Mouse (Mus musculus): ENCODE results near the gene Plxdc2.
A peak's percentile ranks its signal among the peaks of the same experiment; 100 is the strongest.

The Plxdc2 gene

DNA sequence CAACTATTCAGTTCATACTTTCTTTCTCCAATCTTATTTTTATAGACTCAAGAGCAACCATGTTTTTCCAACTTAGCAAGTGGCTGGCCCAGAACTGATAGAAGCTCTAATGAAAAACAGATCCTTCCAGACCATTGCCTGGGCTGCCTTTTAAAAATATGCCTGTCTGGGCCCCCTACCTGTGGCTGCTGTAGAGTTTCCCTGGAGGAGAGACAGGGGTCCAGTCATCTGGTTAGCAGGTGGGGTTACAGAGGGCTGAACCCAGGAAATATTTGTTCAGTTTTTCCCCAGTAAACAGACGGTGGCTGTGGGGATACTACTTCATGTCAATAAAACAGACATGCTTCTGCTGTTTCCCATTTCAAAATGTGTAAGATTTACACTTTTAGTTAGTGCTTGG lies 222.0 kb downstream of the Plxdc2 start:
- DNase-seq, result no peak

DNA sequence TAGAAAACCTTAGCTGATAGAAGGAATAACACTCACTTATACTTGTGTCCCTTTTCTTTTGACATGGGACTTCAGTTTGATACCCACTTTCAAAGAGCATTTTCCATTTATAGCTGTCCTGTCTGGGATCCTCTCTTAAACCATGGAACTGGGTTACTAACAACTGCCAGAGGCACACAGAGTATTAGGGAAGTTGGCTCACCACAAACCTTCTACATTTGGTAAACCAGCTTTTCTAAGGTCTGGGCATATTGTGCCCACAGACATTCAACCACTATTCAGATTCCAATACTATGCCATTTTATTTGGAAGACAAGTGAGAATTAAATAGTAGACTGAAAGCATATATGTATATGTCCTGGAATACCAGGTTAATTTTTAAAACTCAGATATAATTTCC lies 232.4 kb downstream of the Plxdc2 start:
- DNase-seq, result no peak

DNA sequence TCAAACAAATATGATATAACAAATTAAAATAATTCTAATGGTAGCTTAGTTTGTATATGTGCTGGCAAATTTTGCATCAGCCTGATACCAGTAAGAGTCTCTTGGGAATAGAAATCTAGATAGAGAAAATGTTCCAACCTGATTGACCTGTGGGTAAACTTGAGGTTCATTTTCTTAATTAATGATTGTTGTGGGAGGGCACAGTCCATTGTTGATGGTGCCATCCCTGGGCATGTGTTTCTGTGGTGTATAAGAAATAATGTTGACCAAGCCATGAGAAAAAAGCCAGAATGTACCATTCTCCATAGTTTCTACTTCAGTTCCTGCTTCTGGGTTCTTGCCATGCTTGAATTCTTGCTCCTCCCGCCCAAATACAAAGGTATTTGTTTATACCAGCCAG lies 239.3 kb downstream of the Plxdc2 start:
- no peak for DNase-seq

DNA sequence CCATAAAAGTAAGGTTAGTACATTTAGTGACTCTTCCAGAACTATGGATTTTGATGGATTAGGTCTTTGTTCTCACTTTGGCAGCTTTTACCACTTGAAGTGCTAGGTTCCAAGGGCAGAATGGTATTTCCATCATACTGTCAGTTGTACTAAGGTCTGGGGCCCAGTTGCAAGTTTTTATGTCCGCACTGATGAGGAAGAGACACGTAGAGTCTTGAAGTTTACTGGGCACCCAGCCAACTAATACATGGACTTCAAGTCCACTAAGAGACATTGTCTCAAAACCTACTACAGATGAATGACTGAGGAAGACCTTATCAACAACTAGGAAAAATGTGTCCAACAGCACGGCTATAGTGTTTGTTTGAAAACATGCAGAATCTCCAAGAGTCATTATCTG lies 242.1 kb downstream of the Plxdc2 start:
- no peak for DNase-seq

DNA sequence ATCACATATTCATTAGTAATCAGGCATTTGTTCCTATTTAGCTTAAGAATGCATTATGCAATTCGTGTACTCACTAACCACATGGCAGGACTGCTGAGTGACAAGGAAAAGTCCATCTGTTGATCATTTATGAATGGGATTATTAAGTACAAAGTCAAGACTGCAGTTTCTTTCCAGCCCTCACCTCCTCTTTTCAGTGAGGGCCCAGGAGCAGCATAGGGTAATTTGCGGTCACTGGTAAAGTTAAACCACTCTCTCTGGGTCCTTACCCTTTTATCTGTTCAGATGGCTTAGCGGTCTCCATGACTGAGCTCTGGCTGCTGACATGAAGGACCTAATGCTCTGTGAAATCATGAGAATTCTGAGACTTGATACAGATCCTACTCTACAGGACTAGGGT lies 248.2 kb downstream of the Plxdc2 start:
- DNase-seq, result no peak

DNA sequence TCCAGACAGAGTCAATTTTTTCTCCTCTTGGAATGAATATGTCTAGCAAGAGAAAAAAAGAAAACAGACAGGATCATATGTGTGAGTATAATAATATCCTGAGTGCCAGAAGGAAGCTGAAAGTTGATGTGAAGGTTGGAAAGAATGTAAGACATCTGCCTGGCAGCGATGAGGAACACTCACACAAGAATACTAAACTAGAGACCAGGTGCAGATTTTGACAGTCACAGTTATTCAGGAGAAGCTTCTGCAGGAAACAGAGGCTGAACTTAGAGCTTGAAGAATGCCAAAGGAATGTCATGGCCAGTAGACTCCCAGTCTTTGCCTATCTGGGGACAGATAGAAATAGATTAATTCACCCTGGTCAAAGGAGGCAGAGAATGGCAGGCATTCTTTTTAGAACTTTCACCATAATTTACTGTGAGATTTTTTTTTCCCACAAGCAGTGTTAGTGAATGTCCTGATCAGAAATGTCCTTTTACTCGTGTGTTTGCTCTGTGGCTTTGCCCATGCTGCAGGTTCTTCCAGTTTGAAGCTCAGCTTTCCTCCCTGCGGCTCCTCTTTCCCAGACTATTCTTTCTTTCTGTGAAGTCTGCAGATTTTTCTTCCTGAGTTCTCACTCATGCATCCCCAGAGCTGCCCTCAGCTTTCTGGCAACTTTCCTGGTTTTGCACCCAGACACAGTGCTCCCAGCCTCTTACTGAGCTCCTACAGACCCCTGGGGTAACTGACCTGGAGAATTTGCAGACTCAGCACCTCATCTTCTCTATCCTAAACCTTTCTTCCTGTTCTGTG lies 251.9 kb downstream of the Plxdc2 start:
- DNase-seq, result no peak

DNA sequence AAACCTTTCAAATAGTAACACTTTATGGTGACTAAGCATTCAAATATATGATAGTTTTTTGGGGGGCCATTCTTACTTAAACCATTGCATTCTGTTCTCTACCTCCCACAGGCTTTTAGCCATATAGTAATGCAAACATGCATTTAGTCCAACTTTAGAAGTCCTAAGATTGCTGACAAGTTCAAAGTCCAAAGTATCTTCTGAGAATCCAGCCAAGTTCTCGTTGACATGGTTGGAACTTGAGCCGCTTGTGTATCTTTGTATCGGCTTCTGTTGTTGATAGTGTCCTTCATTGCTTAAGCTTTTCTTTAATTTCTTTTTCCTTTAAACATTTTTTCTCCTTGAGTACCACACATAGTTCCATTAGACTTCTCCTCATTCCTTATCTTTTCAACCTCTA lies 286.0 kb downstream of the Plxdc2 start:
- DNase-seq, result no peak

DNA sequence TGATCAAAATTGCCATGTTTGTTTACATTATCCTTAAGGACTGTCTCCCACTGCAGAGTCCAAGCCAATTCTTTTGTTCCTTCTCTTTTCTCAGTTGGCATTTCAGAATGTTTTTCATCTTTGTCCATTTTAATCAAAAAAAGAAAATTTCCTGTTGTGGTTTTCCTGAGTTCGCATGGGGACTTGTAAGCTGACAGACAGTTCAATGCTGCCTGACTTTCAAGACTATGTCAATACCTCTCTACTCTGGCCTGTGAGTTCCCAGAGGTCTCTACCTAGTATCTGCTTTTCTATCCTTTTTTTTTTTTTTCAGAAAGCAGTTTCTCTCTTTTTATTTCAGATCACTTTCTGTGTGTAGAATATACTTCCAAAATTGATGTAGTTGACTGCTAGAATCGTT lies 295.6 kb downstream of the Plxdc2 start:
- DNase-seq, result no peak

DNA sequence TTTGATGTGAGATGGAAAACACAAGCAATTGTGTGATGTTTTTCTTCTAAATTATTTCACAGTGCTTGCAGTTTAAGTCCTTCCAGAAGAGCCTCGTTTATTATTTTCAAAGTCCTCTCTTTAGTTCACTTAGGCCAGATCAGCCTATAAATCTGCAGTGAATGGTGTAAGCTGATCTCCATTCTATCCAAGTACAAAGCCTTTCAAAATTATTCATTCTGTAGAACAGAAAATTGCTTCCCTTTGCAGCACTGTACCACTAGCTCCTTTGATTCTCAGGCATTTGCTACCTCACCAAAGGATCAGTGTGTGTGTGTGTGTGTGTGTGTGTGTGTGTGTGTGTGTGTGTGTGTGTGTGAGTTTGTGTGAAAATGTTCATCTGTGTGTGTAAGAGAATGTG lies 308.4 kb downstream of the Plxdc2 start:
- no peak for DNase-seq

DNA sequence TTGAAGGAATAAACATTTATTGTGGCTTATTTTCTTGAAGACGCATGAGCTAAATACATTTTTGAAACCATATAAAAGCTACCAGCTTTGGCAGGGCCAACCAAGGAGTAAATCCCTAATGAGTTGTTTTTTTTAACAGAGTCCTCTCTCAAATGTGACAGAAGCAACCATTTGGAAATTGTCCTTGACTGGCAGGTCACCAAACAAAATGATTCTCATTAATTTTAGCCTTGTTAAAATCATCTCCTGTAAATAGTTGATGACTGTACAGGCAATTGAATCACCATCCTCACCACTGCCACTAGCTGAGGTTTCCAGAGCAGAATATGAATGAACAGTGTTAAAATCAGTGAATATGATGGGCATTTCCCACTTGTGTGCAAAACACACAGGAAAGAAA lies 312.3 kb downstream of the Plxdc2 start:
- no peak for DNase-seq

DNA sequence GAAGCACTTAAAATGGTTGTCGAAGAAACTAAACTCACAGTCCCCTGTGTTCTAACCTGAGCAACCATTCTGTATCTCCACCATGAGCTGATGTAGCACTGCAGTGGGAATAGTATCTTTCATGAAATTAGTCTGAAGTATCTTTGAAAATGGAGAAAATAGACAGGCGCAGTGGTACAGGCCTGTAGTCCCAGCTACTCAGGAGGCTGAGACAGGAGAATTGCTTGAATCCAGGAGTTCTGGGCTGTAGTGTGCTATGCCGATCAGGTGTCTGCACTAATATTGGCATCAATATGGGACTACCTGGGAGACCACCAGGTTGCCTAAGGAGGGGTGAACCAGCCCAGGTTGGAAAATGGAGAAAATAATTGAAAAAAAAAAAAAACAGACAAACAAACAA lies 326.8 kb downstream of the Plxdc2 start:
- no peak for DNase-seq

DNA sequence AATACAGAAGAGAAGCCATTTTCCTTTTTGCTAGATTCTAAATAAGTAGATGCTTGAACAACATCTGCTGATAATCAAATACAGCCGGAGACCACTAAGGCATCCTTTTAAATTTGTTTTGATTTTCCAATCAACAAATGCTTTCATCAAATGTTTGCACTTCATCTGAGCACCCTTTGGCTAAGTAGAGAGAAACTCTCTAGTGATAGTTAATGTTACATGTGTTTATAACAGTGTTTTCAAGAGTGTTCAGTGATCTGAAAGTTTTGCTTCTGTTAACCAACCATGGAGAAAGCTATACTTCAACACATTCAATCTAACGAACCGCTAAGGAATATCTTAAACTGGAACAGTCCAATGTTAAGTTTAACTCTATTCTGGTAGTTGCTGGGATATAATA lies 327.6 kb downstream of the Plxdc2 start:
- no peak for DNase-seq

DNA sequence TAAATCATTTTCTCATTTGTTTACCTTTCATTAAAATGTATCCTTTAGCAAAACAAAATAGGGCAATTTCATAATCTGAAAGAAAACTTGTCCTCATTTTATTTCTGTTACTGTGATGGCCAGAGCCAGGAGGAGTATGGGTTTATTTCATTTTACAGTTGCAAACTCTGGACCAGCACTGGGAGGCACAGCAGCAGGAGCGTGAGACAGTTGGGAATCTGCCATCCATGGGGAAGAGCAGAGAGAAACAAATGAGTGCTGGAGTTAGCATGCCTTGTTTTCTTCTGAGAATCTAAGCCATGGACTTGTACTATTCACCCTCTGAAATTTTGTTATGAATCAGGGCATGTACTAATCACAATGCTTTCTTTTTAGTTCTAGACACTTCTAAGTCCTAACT lies 328.4 kb downstream of the Plxdc2 start:
- no peak for DNase-seq

DNA sequence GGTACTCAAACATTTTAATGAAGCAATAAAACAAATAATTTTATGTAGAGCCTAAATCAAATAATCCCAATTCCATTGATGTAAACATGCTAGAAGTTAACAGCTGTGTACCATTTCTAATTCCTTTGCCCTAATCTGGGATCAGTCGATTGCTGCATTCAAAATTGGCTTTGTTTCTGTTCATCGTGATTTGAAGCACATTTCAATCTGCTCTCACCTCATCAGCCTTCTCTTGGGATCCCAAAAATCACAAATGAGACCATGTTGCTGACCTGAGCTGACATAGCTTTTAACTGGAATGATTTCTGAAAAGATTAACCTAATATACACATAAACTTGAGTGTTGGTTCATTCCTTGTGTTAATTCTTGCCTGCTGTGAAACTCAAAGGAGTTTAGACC lies 340.3 kb downstream of the Plxdc2 start:
- DNase-seq, result no peak

DNA sequence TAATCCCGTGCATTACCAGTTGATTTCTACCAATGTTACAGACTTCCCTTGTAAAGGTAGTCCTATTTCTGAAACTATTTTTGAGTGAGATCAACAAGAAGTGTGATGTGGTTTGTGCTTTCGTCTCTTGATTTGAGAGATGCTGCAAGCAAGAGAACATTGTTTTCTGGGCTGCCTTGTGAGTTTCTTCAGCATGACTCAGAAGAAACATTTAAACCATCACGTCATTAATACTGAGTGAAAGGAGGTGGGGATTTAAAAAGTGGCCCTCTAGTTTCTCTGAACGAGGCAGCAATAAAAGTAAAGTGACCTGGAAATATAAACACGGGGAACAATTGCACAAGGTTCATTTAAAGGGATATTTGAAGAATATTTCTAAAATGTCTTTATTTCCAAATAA lies 341.1 kb downstream of the Plxdc2 start:
- no peak for DNase-seq

DNA sequence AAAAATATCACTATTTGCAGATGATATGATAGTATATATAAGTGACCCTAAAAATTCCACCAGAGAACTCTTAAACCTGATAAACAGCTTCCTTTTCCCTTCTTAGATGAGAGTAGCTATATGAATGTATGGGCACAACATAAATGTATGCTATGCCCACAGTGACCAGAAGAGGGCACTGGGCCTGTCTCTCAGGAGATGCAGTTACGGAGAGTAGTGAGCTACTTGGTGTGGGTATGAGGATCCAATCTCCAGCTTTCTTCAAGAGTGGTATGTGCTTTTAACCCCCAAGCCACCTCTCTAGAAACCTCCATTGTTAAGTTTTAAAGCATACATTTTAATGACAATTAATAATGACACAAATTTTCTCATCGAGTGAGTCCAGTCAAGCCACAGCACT lies 350.1 kb downstream of the Plxdc2 start:
- no peak for DNase-seq

DNA sequence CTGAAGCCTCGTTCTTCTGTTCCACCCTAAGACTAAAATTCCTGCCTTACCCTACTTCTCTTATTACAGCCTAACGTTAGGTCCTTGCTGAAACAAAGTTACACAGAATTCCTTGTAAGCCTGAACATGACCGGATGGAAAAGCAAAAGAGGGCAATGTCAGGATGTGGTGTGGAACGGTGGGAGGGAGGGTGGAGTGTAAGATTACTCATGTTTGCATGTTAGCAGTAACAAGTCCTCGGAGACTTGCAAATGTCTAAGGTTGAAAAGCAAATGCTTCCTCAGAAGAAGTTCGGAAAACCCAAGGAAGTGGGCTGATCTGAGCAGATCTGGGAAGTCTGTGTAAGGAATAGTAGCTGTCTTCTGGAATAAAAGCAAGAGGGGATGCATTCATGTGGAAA lies 353.8 kb downstream of the Plxdc2 start:
- no peak for DNase-seq

DNA sequence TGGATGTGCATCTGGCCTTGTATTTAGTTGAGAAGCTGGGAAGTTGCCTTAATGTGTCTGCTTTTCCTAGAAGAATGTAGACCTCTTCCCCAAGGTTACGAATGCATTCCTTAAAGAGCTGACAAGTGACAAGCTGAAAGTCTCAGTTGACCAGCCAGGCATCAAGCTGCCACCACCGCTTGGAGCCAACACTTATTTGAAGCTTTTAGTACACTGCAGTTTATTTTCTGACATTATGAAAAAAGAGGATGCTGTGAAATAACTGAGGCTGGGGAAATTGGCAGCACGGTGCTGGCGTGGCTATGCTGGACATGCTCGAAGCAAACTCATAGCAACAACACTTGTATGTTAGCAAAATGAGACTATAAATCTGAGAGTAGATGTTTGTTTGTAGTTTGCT lies 374.9 kb downstream of the Plxdc2 start:
- DNase-seq, result no peak

DNA sequence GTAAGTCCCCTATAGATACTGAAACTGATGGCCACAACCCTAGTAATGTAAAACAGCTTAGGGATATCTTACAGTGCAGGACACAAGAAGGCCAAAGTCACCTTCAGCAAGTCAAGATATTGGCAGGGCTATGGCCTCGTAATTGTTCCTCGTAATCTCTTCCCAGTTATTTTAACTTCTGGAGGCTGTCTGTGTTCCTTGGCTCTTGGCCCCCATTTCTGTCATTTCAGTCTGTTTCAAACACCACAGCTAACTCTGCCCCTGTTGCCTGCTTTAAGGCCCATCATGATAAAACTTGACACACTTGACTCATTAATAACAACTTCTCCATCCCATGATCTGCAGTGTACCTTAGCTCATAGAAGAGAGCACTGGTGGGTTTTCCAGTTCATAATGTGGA lies 378.3 kb downstream of the Plxdc2 start:
- DNase-seq, result no peak

DNA sequence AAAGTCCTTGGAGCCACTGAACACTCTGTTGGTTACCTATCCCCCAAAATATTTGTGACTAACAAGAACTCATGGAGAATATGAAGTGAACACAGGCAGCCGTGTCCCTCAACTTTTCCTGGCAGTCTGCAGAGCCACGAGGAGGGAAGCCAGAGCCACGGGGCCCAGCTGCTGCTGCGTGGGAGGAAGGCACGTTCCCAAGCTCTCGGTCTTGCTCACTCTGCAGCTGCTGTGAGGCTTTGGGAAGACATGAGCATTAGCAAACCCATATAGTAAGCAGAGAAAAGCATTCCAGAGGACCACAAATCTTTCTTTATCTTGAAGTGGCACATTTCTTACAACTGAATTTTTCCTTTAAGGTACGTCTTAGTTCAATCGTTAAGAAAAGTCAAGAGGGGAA lies 382.1 kb downstream of the Plxdc2 start:
- DNase-seq, result peak in 1 of 2 experiments; percentile 1

DNA sequence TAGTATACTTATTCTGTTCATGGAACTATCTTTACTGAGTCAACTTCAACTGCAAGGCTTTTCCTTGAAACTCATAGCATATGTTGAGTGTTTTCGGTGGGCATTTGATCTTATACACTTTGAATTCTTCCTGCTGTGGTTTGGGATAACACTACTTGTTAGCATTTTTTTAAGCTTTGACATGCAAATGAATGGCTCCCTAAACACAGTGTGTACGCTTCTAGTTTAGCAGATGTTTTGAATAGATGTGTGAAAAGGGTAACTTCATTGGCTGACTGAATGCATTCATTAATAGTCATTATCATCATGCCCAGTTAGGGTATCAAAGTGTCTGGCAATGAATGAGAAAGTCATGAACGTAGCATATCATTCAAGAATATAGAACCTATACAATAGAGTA lies 385.7 kb downstream of the Plxdc2 start:
- no peak for DNase-seq

DNA sequence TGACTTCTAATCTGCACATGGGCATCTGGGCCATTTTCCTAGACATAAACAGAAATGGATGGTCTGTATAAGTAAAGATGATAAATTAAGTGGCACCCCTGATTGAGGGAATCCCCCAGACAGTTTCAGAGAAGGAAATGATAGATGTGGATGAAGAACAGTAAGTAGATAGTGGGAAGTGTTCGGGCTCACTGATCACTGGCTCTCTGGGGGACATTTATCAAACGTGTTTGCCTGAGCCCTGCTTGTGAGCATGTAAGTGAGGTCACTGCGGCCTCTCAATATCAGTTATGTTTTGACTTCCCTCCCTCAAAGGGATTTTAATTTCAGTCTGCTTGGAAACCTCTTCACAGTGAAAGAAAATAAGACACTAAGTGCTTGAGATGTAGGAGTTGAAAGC lies 387.5 kb downstream of the Plxdc2 start:
- no peak for DNase-seq

DNA sequence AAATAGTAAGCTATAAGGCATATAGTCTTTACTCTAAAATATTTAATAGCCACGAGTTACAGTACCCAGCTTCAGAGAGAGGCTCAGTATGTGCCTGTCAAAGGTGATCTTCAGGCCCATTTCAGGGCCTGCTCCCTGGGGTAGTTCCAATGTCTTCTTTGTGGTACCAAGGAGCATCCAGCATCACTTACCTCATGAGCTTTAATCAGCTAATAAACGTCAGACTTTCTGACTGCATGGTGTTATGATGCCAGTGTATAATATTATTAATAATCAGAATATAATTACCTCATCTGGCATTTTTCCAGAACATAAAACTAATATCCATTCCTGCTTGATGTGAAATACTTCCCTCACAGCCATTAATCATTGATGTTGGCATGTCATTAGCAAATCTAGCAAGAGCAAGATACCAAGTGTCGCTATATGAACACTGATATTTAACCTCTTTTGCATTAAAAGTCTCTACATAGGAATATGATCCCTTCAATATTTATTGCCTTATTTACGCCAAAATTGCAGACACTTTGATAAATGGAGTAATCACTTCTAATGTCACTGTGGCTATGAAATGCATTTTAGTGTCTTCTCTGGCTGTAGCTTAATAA lies 393.3 kb downstream of the Plxdc2 start:
- DNase-seq, result no peak

DNA sequence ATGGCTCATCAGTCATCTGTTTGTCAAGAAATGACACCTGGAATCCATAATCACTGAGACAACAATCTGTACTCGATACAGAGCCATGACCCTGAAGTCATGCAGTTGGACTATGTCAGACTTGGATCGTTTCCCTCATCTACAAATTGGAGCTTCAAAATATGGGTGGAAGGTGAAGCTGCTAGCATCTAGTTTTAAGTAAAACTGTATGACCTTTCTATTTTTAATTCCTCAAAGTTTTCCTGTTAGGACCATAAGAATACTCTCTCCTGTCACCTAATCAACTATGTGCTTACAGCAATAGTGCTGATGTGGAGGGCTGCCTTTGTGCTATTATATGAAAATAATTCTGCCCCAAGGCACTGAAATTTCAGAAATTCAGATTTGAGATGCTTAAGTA lies 401.1 kb downstream of the Plxdc2 start:
- DNase-seq, result no peak

DNA sequence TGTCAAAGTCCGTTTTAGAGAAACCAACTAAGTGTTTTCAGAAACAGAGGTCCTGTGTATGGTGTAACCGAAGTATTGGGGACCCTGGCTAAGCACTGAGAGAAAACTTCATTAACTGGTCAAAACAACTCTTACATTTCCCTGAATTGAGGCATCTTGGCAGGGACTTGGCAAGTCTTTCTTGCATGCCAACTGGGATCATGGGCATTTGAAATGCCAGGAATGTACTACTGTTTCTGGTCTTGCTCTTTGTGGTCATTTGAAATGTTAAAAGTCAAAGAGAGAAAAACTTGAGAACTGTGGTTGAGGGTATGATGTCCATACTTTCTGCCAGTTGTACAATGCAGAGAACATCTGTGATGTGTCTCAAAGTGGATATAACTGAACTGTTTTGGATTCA lies 403.7 kb downstream of the Plxdc2 start:
- no peak for DNase-seq

Measured in cerebellum, adult 18-20 months (tissue).